Mouse (Mus musculus) ES-Bruce4 (cell line): ENCODE data around the gene Tmem8.

Experiments
- CTCF ChIP-seq: IDR thresholded peaks from one replicate; pipeline ENCODE4 v1.8.1; 2011; ENCODE audit warnings: low read depth, low read length
- EP300 ChIP-seq: IDR thresholded peaks from 2 replicates; pipeline ENCODE4 v1.6.1; 2011; ENCODE audit warnings: low read depth, low read length; ENCODE audit not compliant: insufficient read depth
- POLR2A ChIP-seq: IDR thresholded peaks from one replicate; pipeline ENCODE4 v1.8.1; 2011; ENCODE audit warnings: low read length; ENCODE audit not compliant: insufficient read depth

DNA sequence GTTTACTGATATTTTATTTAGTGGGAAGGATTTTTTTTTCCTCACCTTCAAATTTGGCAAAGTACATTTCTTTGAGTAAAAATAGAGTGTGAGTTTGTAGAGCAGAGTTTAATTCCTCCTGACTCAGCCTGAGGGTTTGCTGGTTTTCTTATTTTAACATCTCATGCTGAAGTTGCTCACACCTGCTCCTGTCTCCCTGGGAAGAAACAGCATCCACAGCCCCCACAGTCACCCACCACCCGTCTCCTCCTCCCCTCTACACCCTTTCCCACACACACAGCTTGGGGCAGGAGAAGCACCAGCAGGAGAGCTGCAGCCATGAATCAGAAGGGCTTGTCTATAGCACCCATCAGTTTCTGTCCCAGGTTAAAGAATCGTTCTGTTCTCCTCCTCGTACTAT is 37.9 kb upstream of the Tmem8 start:
- TF ChIP-seq EP300 (no peak), CTCF (no peak), POLR2A (no peak)
